Mouse (Mus musculus): ENCODE data around the gene Tmem214.
A peak's percentile ranks its signal among the peaks of the same experiment; 100 is the strongest.

Gene Tmem214

GRCm38 (mm10) chr5:30914101-30914635 is 46.4 kb downstream of the Tmem214 start:
- DNase-seq (ENCODE audit: low read depth in 1 of 2, low spot score in 2 of 2), result no peak

- no peak for DNase-seq (ENCODE audit: low read depth in 1 of 2, low spot score in 2 of 2)
These were observed 47.0 kb downstream of the Tmem214 start for GRCm38 (mm10) chr5:30914849-30915248.

DNA sequence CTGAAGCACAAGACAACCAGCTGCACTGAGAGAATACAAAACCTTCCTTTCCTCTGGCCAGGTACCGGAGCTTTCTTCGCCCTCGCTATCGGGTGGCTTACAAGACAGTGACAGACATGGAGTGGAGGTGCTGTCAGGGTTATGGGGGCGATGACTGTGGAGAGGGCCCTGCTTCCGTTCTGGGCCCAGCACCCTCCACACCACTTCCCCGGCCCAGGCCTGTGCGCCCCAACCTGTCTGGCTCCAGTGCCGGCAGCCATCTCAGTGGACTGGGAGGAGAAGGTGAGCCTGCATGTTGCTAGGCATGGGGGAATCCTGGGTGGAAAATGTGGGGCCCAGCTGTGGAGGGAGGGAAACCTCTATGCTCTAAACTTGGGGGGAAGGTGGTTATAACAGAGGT is 47.6 kb downstream of the Tmem214 start:
- no peak for DNase-seq (ENCODE audit: low read depth in 1 of 2, low spot score in 2 of 2)

DNA sequence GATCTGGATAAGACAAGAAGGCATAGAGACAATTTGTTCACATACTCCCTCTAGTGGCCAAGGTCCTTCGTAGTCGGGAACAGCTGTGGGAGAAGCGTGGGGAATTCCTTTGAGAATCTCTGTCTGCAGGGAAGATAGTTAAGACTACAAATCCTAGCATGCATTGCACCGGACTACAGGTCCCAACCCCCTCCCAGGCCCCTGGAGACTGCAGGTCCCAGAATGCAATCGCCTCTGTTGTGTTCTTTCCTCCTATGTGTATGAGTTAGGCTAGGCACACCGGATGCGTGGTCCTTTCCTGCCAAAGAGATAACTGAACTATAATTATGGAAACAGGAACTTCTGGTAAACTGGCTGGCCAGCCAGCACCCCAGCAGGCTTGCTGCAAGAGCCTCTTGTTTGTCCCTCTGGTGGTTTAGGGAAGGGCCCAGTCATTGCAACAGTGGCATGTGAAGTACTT is 48.2 kb downstream of the Tmem214 start:
- peak; percentile 64 to 68 for DNase-seq (ENCODE audit: low read depth in 1 of 2, low spot score in 2 of 2)

GRCm38 (mm10) chr5:30916841-30917240 is 49.0 kb downstream of the Tmem214 start:
- no peak for DNase-seq (ENCODE audit: low read depth in 1 of 2, low spot score in 2 of 2)

- DNase-seq (ENCODE audit: low read depth in 1 of 2, low spot score in 2 of 2), result no peak
These were observed 49.5 kb downstream of the Tmem214 start for GRCm38 (mm10) chr5:30917348-30917747.

- DNase-seq (ENCODE audit: low read depth in 1 of 2, low spot score in 2 of 2), result no peak
These were observed 50.3 kb downstream of the Tmem214 start for GRCm38 (mm10) chr5:30917891-30918670.

DNA sequence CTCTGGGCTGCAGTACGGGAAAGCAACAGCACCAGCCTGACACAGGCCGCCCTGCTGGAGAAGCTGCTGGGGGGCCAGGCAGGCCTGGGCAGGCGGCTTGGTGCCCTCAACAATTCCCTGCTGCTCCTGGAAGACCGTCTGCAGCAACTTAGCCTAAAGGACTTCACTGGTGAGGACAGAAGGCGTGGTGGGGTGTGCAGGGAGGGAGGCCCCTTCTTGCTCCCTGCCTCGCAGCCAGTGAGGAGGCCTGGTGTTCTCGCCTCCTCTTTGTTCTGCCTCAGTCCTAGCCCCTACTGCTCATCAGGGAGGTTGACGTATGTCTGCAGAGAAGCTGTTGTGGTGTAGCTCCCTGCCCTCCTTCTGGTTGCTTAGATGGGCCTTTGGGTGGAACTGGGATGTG is 50.9 kb downstream of the Tmem214 start:
- no peak for DNase-seq (ENCODE audit: low read depth in 1 of 2, low spot score in 2 of 2)

GRCm38 (mm10) chr5:30919831-30920614 is 52.2 kb downstream of the Tmem214 start:
- no peak for DNase-seq (ENCODE audit: low read depth in 1 of 2, low spot score in 2 of 2)

DNA sequence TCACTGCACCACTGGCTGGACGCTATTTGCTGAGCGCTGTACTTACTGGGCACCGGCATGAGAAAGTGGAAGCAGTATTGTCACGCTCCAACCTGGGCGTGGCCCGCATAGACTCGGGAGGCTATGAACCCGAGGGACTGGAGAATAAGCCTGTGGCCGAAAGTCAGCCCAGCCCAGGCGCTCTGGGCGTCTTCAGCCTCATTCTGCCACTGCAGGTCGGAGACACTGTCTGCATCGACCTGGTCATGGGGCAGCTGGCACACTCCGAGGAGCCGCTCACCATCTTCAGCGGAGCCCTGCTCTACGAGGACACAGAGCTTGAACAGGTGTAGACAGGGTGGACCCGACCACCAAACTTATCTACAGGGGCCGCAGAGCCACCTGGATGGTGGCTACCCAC is 52.8 kb downstream of the Tmem214 start:
- peak in 1 of 2 experiments; percentile 51 for DNase-seq (ENCODE audit: low read depth in 1 of 2, low spot score in 2 of 2)

GRCm38 (mm10) chr5:30921256-30922033 is 53.6 kb downstream of the Tmem214 start, which contains the start of gene Khk:
TSS of gene Khk (plus strand) at chr5:30921431.
- peak; percentile 62 to 83 for DNase-seq (ENCODE audit: low read depth in 1 of 2, low spot score in 2 of 2)

DNA sequence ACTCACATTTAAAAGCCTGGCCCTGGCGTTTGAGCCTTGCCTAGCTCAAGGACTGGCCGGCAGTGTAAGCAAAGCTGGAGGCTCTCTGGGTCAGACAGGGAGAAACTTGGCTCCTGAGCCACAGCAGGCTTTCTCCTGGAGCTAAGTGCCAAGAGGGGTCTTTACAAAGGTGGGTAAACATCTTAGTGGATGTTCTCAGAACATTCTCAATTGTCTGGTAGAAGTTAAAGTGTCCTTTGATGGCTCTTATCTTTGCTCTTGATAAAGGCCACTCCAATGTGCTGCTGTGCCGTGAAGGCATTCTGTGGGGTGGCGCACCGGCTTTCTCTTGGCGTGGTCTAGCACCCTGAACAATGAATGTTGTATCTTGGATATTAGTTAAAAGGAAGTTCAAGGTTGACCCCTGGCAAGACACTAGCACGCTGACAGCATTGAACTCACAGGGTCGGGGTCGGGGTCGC is 54.8 kb downstream of the Tmem214 start:
- DNase-seq (ENCODE audit: low read depth in 1 of 2, low spot score in 2 of 2), result no peak

DNA sequence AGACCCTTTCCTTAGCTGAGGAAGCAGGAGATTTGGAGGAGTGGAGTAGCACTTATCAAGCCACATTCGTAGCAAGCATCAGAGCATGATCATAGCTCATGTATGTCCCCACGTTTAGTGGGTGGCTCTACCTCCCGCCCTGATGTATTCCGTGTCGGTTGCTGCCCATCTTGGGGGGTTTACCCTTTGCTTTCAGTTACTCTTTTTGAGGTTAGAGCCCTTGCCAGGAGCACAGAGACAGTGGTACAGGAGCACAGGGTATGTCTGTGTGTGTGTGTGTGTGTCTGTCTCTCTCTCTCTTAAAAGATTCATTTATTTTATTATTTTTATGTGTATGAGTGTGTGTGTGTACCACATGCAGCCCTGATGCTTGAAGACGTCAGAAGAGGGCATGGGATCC is 55.3 kb downstream of the Tmem214 start:
- DNase-seq (ENCODE audit: low read depth in 1 of 2, low spot score in 2 of 2), result no peak

DNA sequence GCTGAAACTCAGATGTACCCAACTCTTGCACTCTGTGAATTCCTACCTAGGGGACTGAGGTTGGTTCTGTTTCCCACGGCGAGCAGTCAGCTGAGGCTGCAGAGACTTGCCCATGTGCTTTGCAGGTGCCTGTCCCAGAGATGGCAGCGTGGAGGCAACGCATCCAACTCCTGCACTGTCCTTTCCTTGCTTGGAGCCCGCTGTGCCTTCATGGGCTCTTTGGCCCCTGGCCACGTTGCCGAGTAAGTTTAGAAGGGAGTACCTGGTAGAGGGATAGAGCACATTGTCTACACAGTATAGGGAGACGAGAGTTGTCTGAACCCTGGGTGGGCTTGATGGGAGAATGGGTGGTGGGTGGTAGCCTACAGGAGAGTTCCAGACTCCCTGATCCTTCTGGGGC is 56.8 kb downstream of the Tmem214 start:
- DNase-seq (ENCODE audit: low read depth in 1 of 2, low spot score in 2 of 2), result no peak

DNA sequence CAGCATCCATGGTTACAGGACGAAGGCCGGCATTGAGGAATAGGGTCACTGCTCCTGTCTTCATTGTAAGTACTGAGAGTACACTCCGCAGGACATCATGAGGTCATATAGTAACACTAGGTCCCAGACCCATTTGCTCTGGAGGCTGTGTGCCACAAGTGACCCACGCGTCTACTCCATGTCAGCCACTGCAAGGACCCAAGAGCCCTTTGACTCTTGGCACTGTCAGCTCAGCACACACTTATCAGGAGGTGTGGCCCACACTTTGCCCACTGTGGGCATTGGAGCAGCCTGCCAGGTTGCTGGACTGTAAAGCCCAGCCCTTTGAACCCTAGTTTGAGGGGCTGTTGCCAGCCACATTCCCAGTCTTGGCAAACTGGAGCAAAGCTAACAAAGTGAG is 57.4 kb downstream of the Tmem214 start:
- DNase-seq (ENCODE audit: low read depth in 1 of 2, low spot score in 2 of 2), result no peak

- no peak for DNase-seq (ENCODE audit: low read depth in 1 of 2, low spot score in 2 of 2)
These were observed 58.3 kb downstream of the Tmem214 start for GRCm38 (mm10) chr5:30926073-30926472.

DNA sequence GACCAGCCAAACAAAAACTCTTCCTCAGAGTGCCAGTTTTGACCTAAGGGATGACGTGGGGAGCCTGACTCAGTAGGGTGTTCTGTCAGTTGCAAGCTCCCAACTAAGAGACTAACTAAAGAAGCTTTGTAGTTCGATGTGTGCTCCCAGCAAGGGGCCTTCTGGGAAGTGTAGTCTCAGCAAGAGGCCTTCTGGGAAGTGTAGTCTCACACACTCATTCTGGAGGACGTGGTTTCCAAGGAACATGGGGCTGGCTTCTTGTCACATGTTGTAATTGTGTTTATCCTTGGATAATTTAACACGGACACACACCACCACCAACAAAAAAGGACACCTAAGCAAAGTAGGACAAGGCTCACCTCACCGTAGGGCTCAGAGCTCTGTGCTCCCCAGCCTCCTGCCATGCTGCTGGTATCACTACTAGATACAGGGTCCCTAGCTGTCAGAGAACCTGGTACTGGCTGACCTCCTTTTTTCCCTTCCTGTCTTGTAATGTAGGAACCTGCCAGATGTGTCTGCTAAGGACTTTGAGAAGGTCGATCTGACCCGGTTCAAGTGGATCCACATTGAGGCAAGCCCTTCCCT is 60.2 kb downstream of the Tmem214 start:
- DNase-seq (ENCODE audit: low read depth in 1 of 2, low spot score in 2 of 2), result no peak
